Mouse (Mus musculus): Measurements from ENCODE around the gene Cd82. TPM values are rescaled to one million over a fixed set of nuclear protein-coding genes. Genes with fewer than 3 reads are reported as not detected.

Gene Cd82
- total and polyA plus RNA-seq, 3 experiments = 177 to 294 (median 215) TPM

- H3K79me2 ChIP-seq (replicated peaks; ENCODE audit: control insufficient read depth, extremely low read depth, insufficient read depth, poor library complexity, severe bottlenecking) = no peaks in the 10 kb centered on the region
- TF ChIP-seq USF1 (IDR thresholded peaks at IDR 0.05; ENCODE audit: low read depth, low read length) (no peak), KAT2A (IDR thresholded peaks at IDR 0.05; ENCODE audit: insufficient replicate concordance, low read length) (no peak), CHD2 (IDR thresholded peaks at IDR 0.05; ENCODE audit: low read length) (no peak), NELFE (IDR thresholded peaks at IDR 0.05; ENCODE audit: low read depth, low read length) (no peak), MEF2A (IDR thresholded peaks at IDR 0.05; ENCODE audit: borderline replicate concordance, low read depth, low read length) (no peak), MXI1 (IDR thresholded peaks at IDR 0.05; ENCODE audit: low read depth, low read length) (no peak), MAFK (IDR thresholded peaks at IDR 0.05; ENCODE audit: insufficient replicate concordance, low read length) (no peak), MYC (IDR thresholded peaks at IDR 0.05; ENCODE audit: low read depth, low read length) (no peak), CHD1 (IDR thresholded peaks at IDR 0.05; ENCODE audit: low read depth, low read length) (no peak), IRF4 (IDR thresholded peaks at IDR 0.05; ENCODE audit: low read depth, low read length) (no peak), PAX5 (IDR thresholded peaks at IDR 0.05; ENCODE audit: low read length) (no peak), BHLHE40 (IDR thresholded peaks at IDR 0.05; ENCODE audit: low read depth, low read length) (no peak), ETS1 (conservative IDR thresholded peaks at IDR 0.05; ENCODE audit: low read depth, low read length) (no peak), ELF1 (IDR thresholded peaks at IDR 0.05; ENCODE audit: low read depth, low read length) (no peak), E2F4 (IDR thresholded peaks at IDR 0.05; ENCODE audit: insufficient replicate concordance, low read depth, low read length) (no peak), JUND (conservative IDR thresholded peaks at IDR 0.05; ENCODE audit: low read depth, low read length) (no peak), GABPA (IDR thresholded peaks at IDR 0.05; ENCODE audit: insufficient replicate concordance, low read depth, low read length) (no peak), TCF12 (IDR thresholded peaks at IDR 0.05; ENCODE audit: low read depth, low read length) (no peak)
- H3K27ac ChIP-seq (ENCODE audit: insufficient read depth, low read depth) = peak overlapping the region; percentile 93
- H3K4me2 ChIP-seq (ENCODE audit: insufficient read depth, low read depth, poor library complexity, severe bottlenecking) = no peak overlapping the region
- H3K4me3 ChIP-seq (replicated peaks in 1 of 3; ENCODE audit: low read depth in 2 of 3, low read length in 2 of 3, poor library complexity in 1 of 3) = no peak overlapping the region
- no peaks in the 10 kb centered on the region for H3K9me3 ChIP-seq (replicated peaks; ENCODE audit: low read length)
- no peaks in the 10 kb centered on the region for H3K27me3 ChIP-seq (replicated peaks)
- in situ Hi-C loops (cut with MboI; ENCODE audit: low pct_ligation_motif_present, low pct_unique_long_range_greater_than_20kb, low sequenced_read_pairs) = no loop called here
- dilution Hi-C loops (cut with MboI; ENCODE audit: extremely low pct_ligation_motif_present, extremely low pct_unique_long_range_greater_than_20kb, low sequenced_read_pairs) = no loop called here
- H3K9ac ChIP-seq (ENCODE audit: insufficient read depth, low read depth) = peak overlapping the region; percentile 15; the same call in 1 of the 2 replicates
- H3K36me3 ChIP-seq (replicated peaks in 1 of 2; ENCODE audit: control insufficient read depth in 1 of 2, insufficient read depth in 1 of 2, low read length in 1 of 2) = peaks cover 30 to 68% of the 10 kb centered on the region in 2 experiments
- peaks cover 69 to 95% of the 10 kb centered on the region in 2 experiments for H3K4me1 ChIP-seq (ENCODE audit: control insufficient read depth in 1 of 2, insufficient read depth in 2 of 2)
- DNase-seq (ENCODE audit: extremely low read depth) = no peak
Measured at GRCm38 (mm10) chr2:93425810-93426209, 37.1 kb downstream of the Cd82 start.

GRCm38 (mm10) chr2:93424307-93424984, 38.5 kb downstream of the Cd82 start:
- Histone ChIP-seq H3K27me3 (replicated peaks) (no peaks in the 10 kb centered on the region), H3K9me3 (replicated peaks; ENCODE audit: low read length) (no peaks in the 10 kb centered on the region), H3K79me2 (replicated peaks; ENCODE audit: control insufficient read depth, extremely low read depth, insufficient read depth, poor library complexity, severe bottlenecking) (no peaks in the 10 kb centered on the region), H3K4me1 (ENCODE audit: control insufficient read depth in 1 of 2, insufficient read depth in 2 of 2) (peaks cover 66 to 95% of the 10 kb centered on the region in 2 experiments), H3K9ac (ENCODE audit: insufficient read depth, low read depth) (0 out of 2 replicates have a peak overlapping the region, but pooled peaks have one; percentile 0), H3K4me2 (ENCODE audit: insufficient read depth, low read depth, poor library complexity, severe bottlenecking) (peak overlapping the region; percentile 10; the same call in 1 of the 2 replicates), H3K36me3 (replicated peaks in 1 of 2; ENCODE audit: control insufficient read depth in 1 of 2, insufficient read depth in 1 of 2, low read length in 1 of 2) (peaks cover 33 to 68% of the 10 kb centered on the region in 2 experiments), H3K4me3 (replicated peaks in 1 of 3; ENCODE audit: low read depth in 2 of 3, low read length in 2 of 3, poor library complexity in 1 of 3) (no peak overlapping the region), H3K27ac (ENCODE audit: insufficient read depth, low read depth) (peak overlapping the region; percentile 93)
- in situ Hi-C loops (cut with MboI; ENCODE audit: low pct_ligation_motif_present, low pct_unique_long_range_greater_than_20kb, low sequenced_read_pairs) (loop anchor here (5.0 kb wide), 1 partner anchor 33 kb away; no protein-coding TSS in a partner anchor), dilution Hi-C loops (cut with MboI; ENCODE audit: extremely low pct_ligation_motif_present, extremely low pct_unique_long_range_greater_than_20kb, low sequenced_read_pairs) (no loop called here)
- peak; percentile 80 for DNase-seq (ENCODE audit: extremely low read depth)
- TF ChIP-seq SIN3A (IDR thresholded peaks at IDR 0.05; ENCODE audit: low read length) (peak; percentile 70; the same call in 1 of the 2 replicates), E2F4 (IDR thresholded peaks at IDR 0.05; ENCODE audit: insufficient replicate concordance, low read depth, low read length) (no peak), TCF12 (IDR thresholded peaks at IDR 0.05; ENCODE audit: low read depth, low read length) (peak; percentile 92), MEF2A (IDR thresholded peaks at IDR 0.05; ENCODE audit: borderline replicate concordance, low read depth, low read length) (peak; percentile 65), TBP (conservative IDR thresholded peaks at IDR 0.05; ENCODE audit: low read depth, low read length) (no peak), ETS1 (conservative IDR thresholded peaks at IDR 0.05; ENCODE audit: low read depth, low read length) (peak; percentile 85), NELFE (IDR thresholded peaks at IDR 0.05; ENCODE audit: low read depth, low read length) (no peak), MYC (IDR thresholded peaks at IDR 0.05; ENCODE audit: low read depth, low read length) (peak; percentile 56; the same call in 1 of the 2 replicates), CHD2 (IDR thresholded peaks at IDR 0.05; ENCODE audit: low read length) (peak; percentile 52; the same call in 1 of the 2 replicates), IRF4 (IDR thresholded peaks at IDR 0.05; ENCODE audit: low read depth, low read length) (peak; percentile 59; the same call in 1 of the 2 replicates), MXI1 (IDR thresholded peaks at IDR 0.05; ENCODE audit: low read depth, low read length) (peak; percentile 72), EP300 (IDR thresholded peaks at IDR 0.05; ENCODE audit: low read length) (peak; percentile 80), JUN (IDR thresholded peaks at IDR 0.05; ENCODE audit: insufficient read depth, low read depth, low read length) (no peak), RCOR1 (conservative IDR thresholded peaks at IDR 0.05; ENCODE audit: low read depth, low read length) (peak; percentile 76; the same call in 1 of the 2 replicates), BHLHE40 (IDR thresholded peaks at IDR 0.05; ENCODE audit: low read depth, low read length) (peak; percentile 70; the same call in 1 of the 2 replicates), MAZ (IDR thresholded peaks at IDR 0.05; ENCODE audit: low read depth, low read length) (peak; percentile 62), USF2 (conservative IDR thresholded peaks at IDR 0.05; ENCODE audit: low read depth, low read length) (no peak), NRF1 (IDR thresholded peaks at IDR 0.05; ENCODE audit: low read depth, low read length) (no peak), USF1 (IDR thresholded peaks at IDR 0.05; ENCODE audit: low read depth, low read length) (no peak), ZNF384 (IDR thresholded peaks at IDR 0.05; ENCODE audit: low read depth, low read length) (no peak), ELF1 (IDR thresholded peaks at IDR 0.05; ENCODE audit: low read depth, low read length) (peak; percentile 45; the same call in 1 of the 2 replicates)
